Mouse (Mus musculus) midbrain, embryonic 10.5 days (tissue): ENCODE results near the gene Klf11. TPM values are rescaled to one million over a fixed set of nuclear protein-coding genes. Genes with fewer than 3 reads are reported as not detected.
"Not testable (repeated sequence)": the region's sequence is repeated elsewhere in the genome, so short reads cannot be mapped to it uniquely, and the experiment has no call there.

ENCODE experiments used
- DNase-seq: peaks from one replicate; pipeline ENCODE4 v3.0.0-alpha.2; 2017; ENCODE audit warnings: low spot score
- H3K27ac ChIP-seq: fragments of 300-500 bp; sonication (generic); replicated peaks from 2 replicates; pipeline ENCODE4 v1.5.1; 2016; ENCODE audit warnings: mild to moderate bottlenecking
- H3K27me3 ChIP-seq: fragments of 300-500 bp; sonication (generic); 2 replicates; pipeline ENCODE4 v1.6.1; 2016; ENCODE audit warnings: low read depth, mild to moderate bottlenecking; ENCODE audit not compliant: poor library complexity, severe bottlenecking
- H3K36me3 ChIP-seq: fragments of 300-500 bp; sonication (generic); 2 replicates; pipeline ENCODE4 v1.6.1; 2016; ENCODE audit warnings: mild to moderate bottlenecking, moderate library complexity
- H3K4me1 ChIP-seq: fragments of 300-500 bp; sonication (generic); 2 replicates; pipeline ENCODE4 v1.6.1; 2016
- H3K4me3 ChIP-seq: fragments of 300-500 bp; sonication (generic); 2 replicates; pipeline ENCODE4 v1.5.1; 2016; ENCODE audit warnings: mild to moderate bottlenecking, moderate library complexity
- H3K9me3 ChIP-seq: fragments of 300-500 bp; sonication (generic); replicated peaks from 2 replicates; pipeline ENCODE4 v1.6.1; 2016; ENCODE audit warnings: mild to moderate bottlenecking
- WGBS: fragments of 180-500 bp; shearing (Covaris S2); methylation state at CpG from one replicate; pipeline ENCODE4 v1.1.7; 2016; 5-methylcytosine and 5-hydroxymethylcytosine counted together
- polyA plus RNA-seq: library from polyadenylated mRNA; unstranded; fragments of >200 nt; fragmentation: Nextera tagmentation; extraction: Ambion mirVana; gene quantifications from 2 replicates; pipeline ENCODE4 v1.2.1, GENCODE M21; 2016

Klf11 gene
- polyA plus RNA-seq, 1 experiment from 2014 or later = 13.6 TPM

DNA sequence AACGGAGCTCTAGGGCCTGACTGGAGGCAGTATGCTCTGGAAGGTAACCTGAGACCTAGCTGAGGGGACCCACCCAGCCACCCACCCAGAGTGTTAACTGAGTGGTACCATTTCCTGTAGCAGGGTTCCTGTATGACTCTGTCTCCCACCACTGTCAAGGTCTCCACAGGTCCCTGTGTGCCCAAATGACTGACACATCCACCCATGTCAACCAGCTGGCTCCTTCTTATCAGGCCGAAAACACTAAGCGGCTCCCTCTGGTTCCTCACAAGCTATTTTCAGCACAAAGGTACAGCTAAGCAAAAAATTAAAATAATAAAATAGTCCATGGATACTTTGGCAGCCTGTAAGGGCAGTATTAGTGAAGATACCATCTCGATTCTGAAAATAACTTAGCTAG, 16.9 kb upstream of the Klf11 start:
- Histone ChIP-seq H3K9me3 (no peaks in the 10 kb centered on the region), H3K4me1 (0 out of 2 replicates have a peak, but pooled peaks cover 3% of the 10 kb centered on the region), H3K36me3 (no peaks in the 10 kb centered on the region), H3K4me3 (no peak overlapping the region), H3K27me3 (no peaks in the 10 kb centered on the region), H3K27ac (no peak overlapping the region)
- 85% methylated on average over 4 of the region's 4 CpGs for WGBS
- DNase-seq = no peak

DNA sequence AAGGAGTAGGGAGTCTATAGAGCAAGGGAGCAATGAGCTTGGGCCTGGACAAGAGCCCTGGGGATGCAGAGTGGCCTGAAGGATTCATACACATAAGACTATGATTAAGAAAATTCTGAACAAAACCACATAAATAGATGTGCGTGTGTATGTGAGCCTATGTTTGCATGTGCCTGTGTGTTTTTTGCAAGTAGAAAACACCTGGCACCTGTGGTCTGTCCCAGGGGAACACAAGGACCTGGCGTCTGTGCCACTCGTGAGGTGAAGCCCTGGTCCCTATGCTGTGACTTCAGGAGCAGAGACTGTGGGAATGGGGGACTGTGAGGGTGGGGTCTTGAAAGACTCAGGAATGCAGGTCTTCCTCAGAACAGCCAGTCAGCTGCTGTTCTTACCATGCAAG, 16.4 kb upstream of the Klf11 start:
- 0 out of 2 replicates have a peak, but pooled peaks cover 3% of the 10 kb centered on the region for H3K4me1 ChIP-seq
- H3K36me3 ChIP-seq = no peaks in the 10 kb centered on the region
- H3K4me3 ChIP-seq = no peak overlapping the region
- DNase-seq = no peak
- no peak overlapping the region for H3K27ac ChIP-seq
- H3K27me3 ChIP-seq = no peaks in the 10 kb centered on the region
- WGBS = 86% methylated on average over 3 of the region's 3 CpGs
- no peaks in the 10 kb centered on the region for H3K9me3 ChIP-seq

DNA sequence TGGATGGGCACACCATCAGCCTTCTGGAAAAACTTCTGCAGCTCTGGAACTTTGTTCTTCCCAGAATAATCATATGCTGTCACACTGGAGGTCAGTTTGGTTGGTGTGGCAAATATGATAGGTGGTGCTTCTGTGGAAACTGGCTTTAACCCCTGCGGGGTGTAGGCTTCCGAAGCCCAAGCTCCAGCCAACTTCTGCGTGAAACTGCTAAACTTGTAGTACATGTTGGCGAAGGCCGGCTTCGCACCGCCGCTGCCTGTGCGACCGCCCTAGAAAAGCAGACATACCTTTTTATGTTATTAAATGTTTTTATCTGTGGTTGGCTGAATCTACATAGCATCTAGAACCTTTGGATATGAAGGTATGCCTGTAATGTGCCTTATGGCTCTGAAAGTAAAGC, 12.3 kb upstream of the Klf11 start:
- DNase-seq, H3K9me3 ChIP-seq, H3K27me3 ChIP-seq, H3K4me1 ChIP-seq, H3K36me3 ChIP-seq, H3K27ac ChIP-seq, H3K4me3 ChIP-seq: not testable (repeated sequence)
- WGBS = 92% methylated on average over 10 of the region's 10 CpGs

DNA sequence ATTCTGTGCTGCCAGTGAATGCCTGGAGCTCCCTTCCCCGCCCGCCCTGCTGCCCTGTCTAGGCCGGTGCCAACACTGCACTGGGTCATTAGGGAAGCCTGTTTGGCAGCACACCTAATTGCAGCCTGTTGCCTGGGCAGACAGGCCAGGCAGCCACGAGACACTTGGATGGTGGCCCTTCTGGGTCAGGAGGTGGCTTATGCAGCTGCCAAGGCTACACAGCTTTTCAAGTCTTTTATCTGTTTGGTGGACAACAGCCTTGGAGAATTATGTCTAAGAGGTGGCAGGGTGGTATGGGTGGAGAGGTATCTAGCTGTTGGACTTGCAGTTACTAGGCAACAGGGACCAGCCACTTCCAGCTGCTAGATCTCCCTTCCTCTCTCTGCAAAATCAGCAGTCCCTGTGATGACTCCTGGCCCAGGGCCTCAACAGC, 8.7 kb upstream of the Klf11 start:
- DNase-seq = no peak
- H3K4me1 ChIP-seq = peaks cover 9% of the 10 kb centered on the region; the same call in 1 of the 2 replicates

DNA sequence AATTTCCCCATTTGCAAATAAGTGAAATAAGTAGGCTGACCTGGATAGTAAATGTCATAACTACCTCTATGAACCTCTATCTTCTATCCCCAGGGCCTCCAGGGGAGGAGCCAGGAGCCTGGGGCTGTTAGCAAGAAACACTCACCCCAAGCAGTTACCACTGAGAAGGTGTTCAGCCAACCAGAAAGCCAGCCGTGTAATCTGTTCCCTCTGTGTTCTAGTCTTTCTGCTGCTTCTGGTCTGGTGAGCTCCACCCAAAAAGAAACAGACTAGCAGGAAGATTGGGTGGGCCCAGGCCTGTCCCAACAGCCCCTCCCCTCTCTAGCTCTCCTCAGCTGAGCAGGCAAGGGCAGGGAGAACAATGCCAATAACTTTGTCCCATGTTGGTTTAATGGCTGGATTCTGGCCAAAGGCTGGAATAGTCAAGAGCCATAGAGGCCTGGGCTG, 6.9 kb upstream of the Klf11 start:
- H3K27ac ChIP-seq = no peak overlapping the region
- 57% methylated on average over 1 of the region's 1 CpGs for WGBS
- H3K4me1 ChIP-seq = peaks cover 9% of the 10 kb centered on the region; the same call in 1 of the 2 replicates
- no peaks in the 10 kb centered on the region for H3K36me3 ChIP-seq
- H3K27me3 ChIP-seq = peaks cover 6% of the 10 kb centered on the region; the same call in 1 of the 2 replicates
- no peaks in the 10 kb centered on the region for H3K9me3 ChIP-seq
- no peak for DNase-seq
- no peak overlapping the region for H3K4me3 ChIP-seq

More for the DNA sequence above, 8.7 kb upstream of the Klf11 start:
- Histone ChIP-seq H3K4me3 (no peak overlapping the region), H3K27me3 (0 out of 2 replicates have a peak, but pooled peaks cover 3% of the 10 kb centered on the region), H3K9me3 (no peaks in the 10 kb centered on the region), H3K27ac (no peak overlapping the region), H3K36me3 (no peaks in the 10 kb centered on the region)
- WGBS = 86% methylated on average over 4 of the region's 4 CpGs

DNA sequence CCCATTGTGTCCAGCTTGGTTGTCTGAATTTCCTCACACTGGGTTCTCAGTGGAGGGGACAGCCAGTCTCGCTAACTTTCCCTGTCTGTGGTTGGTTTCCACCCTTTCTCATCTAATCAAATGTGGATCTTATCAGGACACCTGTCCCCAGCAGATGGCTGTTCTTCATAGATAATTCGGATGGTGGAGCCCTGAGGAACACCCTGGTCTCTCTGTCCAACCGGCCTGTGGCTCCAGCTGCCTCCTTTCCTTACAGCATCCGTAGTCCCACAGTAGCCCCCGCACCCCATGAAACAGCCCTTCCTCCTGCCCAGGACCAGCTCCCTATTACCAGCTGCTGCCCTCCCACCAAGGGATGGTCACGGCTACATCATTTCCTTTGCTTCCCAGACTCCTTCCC, 5.2 kb upstream of the Klf11 start:
- H3K36me3 ChIP-seq = no peaks in the 10 kb centered on the region
- no peak overlapping the region for H3K4me3 ChIP-seq
- no peak overlapping the region for H3K27ac ChIP-seq
- no peaks in the 10 kb centered on the region for H3K9me3 ChIP-seq
- 94% methylated on average over 6 of the region's 6 CpGs for WGBS
- peaks cover 18% of the 10 kb centered on the region for H3K27me3 ChIP-seq
- DNase-seq = no peak
- peaks cover 20% of the 10 kb centered on the region for H3K4me1 ChIP-seq

DNA sequence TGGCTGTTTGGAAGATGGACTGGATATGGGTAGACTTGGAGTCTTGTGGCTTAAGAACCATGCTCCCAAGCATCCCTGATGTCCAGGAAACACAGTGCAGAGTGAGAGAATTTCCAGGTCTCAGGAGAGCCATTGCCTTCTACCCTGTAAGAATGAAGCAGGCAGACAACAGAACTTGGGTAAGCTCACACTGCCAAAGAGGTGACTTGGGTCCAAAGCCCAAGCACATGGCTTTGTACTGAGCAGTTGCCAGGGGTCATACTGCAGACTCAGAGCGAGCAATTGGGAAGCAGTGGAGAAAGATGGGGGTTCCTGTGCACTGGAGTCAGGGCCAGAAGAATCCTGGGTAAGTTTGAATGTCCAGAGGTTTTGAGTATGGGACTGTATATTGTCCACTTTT, 3.0 kb upstream of the Klf11 start:
- Histone ChIP-seq H3K9me3 (no peaks in the 10 kb centered on the region), H3K27me3 (peaks cover 18% of the 10 kb centered on the region), H3K27ac (no peak overlapping the region), H3K4me1 (peaks cover 28% of the 10 kb centered on the region), H3K36me3 (no peaks in the 10 kb centered on the region), H3K4me3 (no peak overlapping the region)
- DNase-seq = no peak
- WGBS = 73% methylated on average over 1 of the region's 1 CpGs

DNA sequence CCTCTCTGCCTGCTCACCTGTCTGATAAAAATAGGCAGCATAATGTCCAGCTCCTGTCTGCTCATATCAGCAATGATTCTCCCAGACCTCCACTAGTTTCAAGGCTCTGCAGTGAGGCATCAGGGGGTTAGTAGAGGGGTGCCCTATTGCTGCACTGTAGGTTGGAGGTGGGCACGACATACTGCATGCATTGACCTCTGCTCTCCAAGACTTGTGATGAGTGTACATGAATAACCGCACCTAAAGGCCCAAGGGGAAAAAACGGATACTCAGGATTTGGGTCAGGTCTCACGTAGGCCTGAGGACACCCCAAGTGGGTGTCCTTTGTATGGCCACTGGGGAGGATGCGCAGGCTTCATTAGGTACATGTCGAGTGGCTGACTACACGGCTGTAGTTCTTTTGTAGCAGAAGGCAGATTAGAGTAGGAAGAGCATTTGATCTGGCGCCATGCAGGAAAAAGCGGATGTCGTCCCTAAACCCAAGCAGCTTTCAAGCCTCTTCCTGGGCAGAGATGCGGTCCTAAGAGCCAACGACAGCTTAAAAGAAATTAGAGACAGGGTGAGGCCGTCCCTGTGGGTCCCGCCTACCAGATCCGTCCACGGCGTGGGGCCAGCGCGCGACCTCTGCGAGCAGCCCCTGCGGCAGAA, 535 bp upstream of the Klf11 start:
- Histone ChIP-seq H3K27ac (peak overlapping the region; percentile 99), H3K36me3 (peaks cover 23% of the 10 kb centered on the region), H3K9me3 (no peaks in the 10 kb centered on the region), H3K27me3 (peaks cover 18% of the 10 kb centered on the region), H3K4me1 (peaks cover 41% of the 10 kb centered on the region), H3K4me3 (peak overlapping the region; percentile 93)
- WGBS = 4% methylated on average over 22 of the region's 22 CpGs
- no peak for DNase-seq

DNA sequence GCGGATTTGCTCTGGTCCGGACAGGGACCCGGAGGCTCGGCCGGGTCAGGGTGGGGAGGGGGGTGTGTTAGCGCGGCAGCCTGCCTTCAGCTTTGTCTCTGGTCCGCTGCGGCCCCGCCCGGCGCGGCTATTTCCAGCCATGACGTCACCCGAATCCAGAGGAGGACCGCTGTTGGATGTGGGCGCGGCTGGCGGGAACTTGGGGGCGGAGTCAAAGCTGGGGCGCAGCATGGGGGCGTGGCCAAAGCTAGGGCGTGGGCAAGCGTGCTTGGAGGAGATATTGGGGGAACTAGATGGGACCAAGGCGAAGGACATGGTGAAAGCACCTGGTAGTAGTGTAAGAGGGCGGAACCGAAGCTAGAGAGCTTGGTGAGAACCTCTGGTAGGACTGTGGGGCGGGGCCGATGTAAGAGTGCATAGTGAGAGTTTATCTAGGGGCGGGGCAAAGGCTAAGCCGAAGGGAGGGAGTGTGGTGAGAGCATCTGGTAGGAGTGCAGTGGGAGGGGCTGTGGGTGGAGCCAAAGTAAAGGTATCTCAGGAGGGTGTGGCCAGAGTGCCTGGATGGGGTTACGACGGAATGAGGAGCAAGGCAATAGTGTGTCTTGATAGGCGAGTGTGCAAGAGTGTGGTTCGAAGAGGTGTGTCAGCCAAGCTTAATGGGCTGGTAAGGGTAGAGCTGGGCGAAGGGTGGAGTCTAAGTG, 718 bp downstream of the Klf11 start:
- Histone ChIP-seq H3K27me3 (peaks cover 18% of the 10 kb centered on the region), H3K4me3 (peak overlapping the region; percentile 93), H3K4me1 (peaks cover 53% of the 10 kb centered on the region), H3K27ac (peak overlapping the region; percentile 99), H3K9me3 (no peaks in the 10 kb centered on the region), H3K36me3 (peaks cover 36% of the 10 kb centered on the region)
- WGBS = under 1% methylated on average over 36 of the region's 36 CpGs
- peak; percentile 96 for DNase-seq

DNA sequence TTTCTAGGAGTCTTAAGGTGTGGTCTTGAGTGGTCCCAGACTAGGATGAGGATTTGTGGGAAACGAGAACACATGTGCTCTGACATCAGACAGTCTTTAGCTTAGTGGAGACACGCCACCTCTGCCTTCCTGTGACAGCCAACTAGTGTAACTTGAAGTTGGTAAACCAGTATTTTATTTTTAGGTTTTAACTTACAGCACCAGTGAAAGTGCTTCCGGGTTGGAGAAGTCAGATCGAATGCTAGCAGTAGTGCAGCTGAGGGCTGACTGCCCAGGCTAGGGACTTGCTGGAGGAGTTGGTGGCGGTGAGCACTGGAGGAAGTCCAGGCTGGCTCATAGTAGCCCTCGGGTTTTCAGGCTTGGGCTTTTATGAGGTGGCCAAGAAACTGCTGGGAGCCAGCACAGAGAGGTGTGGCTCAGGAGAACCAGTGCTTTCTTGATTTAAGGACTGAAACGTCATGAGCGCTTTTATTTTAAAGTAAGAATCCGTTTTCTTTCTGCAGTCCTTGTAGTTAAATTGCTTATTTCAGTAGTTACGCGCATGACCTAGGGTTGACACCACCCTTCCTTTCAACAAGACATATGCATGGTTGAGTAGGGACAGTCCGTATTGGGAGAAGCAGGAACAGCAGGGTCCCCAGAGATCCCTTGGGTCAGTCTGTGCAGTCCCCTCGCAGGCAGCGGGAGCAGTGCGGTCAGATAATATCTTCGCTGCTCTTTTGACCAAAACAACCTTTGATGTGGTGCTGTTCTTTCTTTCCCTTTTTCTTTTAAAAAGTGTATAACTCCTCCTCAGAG, 3.2 kb downstream of the Klf11 start:
- H3K27ac ChIP-seq = no peak overlapping the region
- H3K4me3 ChIP-seq = no peak overlapping the region
- no peaks in the 10 kb centered on the region for H3K9me3 ChIP-seq
- no peak for DNase-seq
- peaks cover 62% of the 10 kb centered on the region for H3K4me1 ChIP-seq
- WGBS = 89% methylated on average over 16 of the region's 16 CpGs
- peaks cover 60% of the 10 kb centered on the region for H3K36me3 ChIP-seq
- peaks cover 11% of the 10 kb centered on the region for H3K27me3 ChIP-seq

DNA sequence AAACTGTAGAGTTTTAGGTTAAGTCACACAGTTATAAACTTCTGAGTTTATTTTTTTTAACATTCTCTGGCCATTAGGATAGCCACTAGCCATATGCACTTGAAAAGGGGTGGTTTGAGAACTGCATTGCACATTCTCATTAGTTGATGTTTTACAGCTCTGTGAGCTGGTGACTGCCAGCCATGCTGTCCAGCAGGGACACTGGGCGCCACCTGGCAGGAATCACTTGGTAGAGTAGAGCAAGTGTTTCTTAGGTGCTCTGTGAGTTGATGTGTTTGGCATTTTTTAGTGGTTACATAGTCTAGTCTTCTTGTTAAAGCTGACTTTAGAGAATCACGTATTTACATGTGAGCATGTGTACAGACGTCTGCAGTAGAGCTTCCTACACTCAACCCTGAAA, 5.4 kb downstream of the Klf11 start:
- Histone ChIP-seq H3K4me3 (peak overlapping the region; percentile 24), H3K27ac (peak overlapping the region; percentile 77), H3K9me3 (no peaks in the 10 kb centered on the region), H3K36me3 (peaks cover 81% of the 10 kb centered on the region), H3K27me3 (no peaks in the 10 kb centered on the region), H3K4me1 (peaks cover 51% of the 10 kb centered on the region)
- WGBS = 81% methylated on average over 3 of the region's 3 CpGs
- no peak for DNase-seq

DNA sequence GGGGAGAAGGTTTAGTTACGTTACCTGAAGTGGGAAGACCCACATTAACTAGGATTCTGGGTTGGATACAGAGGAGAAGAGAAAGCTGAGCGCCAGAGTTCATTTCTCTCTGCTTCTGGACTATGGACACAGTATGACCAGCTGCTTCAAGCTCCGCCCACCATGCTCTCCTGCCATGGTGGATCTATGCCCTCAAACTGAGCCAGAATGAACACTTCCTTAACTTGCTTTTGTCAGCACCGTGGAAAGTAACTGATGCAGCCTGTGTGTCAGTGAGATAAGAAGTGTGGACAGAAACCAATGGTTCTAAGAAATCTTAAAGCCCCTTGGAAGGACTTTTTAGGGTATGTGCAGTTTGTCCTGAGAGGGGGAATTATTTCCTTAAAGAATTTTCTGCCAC, 7.9 kb downstream of the Klf11 start:
- Histone ChIP-seq H3K27ac (no peak overlapping the region), H3K27me3 (no peaks in the 10 kb centered on the region), H3K4me3 (no peak overlapping the region), H3K36me3 (peaks cover 87% of the 10 kb centered on the region), H3K4me1 (peaks cover 32% of the 10 kb centered on the region), H3K9me3 (no peaks in the 10 kb centered on the region)
- WGBS = 92% methylated on average over 4 of the region's 4 CpGs
- no peak for DNase-seq
